Mouse (Mus musculus): ENCODE data around the gene Tmco1. TPM values are rescaled to one million over a fixed set of nuclear protein-coding genes. Genes with fewer than 3 reads are reported as not detected.

Tmco1 gene
- 33.0 TPM for total RNA-seq (2023)

GRCm38 (mm10) chr1:167308261-167309054 is at the start of gene Tmco1:
Gene Tmco1 (plus strand): TSS chr1:167308378.

GRCm38 (mm10) chr1:167285320-167285355 is 23.0 kb upstream of the Tmco1 start, which contains the start of gene Uck2:
Gene Uck2 (minus strand): TSS chr1:167285320.

GRCm38 (mm10) chr1:167349815-167350596 is 41.8 kb downstream of the Tmco1 start, which contains the start of gene Aldh9a1:
Gene Aldh9a1 (plus strand): TSS chr1:167349991.

Other genes with a start within 250 kb of the Tmco1 start
- gene Uck2, start 23.1 kb upstream of the Tmco1 start, total RNA-seq (2023), result 61.9 TPM
- 40.2 TPM for gene Aldh9a1, start 41.6 kb downstream of the Tmco1 start, total RNA-seq (2023)
- 2.4 TPM for gene Mgst3, start 85.5 kb downstream of the Tmco1 start, total RNA-seq (2023)
- not detected for gene Lrrc52, start 158.4 kb downstream of the Tmco1 start, total RNA-seq (2023)

Data from CD8-positive naive resting alpha-beta T cell, adult 57 days (primary cell).